Mouse (Mus musculus): ENCODE measurements around the gene Ino80.

DNA sequence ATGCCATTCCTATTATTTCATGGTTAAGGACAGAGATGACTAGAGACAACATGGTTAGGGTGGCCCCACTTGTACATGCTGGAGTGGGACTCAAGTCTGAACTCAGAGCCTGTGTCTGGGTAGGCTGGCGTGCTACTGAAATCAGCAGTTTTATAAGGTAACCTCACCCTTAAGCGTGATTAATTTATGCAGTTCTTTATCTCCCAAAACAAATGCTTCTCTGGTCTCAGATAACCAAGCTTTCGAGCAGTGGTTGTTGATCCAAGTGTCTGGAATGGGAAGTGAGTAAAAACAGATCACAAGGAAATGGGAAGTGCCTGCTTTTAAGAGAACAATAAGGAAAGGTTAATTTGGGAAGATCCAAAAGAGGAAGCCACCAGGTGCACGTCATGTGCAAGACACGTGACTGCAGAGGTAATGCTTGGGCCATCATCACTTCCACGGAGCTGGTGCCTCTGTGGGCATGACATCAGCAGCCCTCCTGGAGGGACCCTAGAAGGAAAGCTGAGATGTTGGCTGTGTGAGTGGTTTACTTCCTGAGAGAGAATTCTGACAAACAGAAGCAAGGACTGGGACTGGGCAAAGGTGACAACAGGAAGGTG, 132.8 kb downstream of the Ino80 start:
- TF ChIP-seq CTCF (IDR thresholded peaks at IDR 0.05) = no peak
- TF ChIP-seq EP300 (IDR thresholded peaks at IDR 0.05) = no peak
